ENCODE assay signal across 8 mouse cellular contexts in genomic region chr4:152313934-152314333, GRCm38 (mm10). TPM values are rescaled to one million over a fixed set of nuclear protein-coding genes. Genes with fewer than 3 reads are reported as not detected.
DNase-seq lines count a peak whose midpoint lies in the region; ATAC-seq and TF ChIP-seq lines count a peak whose summit lies in the region.

No protein-coding gene starts in this region.

- no peaks in the 10 kb centered on the region for H3K9me3 ChIP-seq in liver, embryonic 12.5 days (replicated peaks)
- H3K9me3 ChIP-seq in forebrain, postnatal 0 days (ENCODE audit: low read length), result no peaks in the 10 kb centered on the region
- no peaks in the 10 kb centered on the region for H3K9me3 ChIP-seq in midbrain, embryonic 16.5 days (replicated peaks; ENCODE audit: control insufficient read depth, low read length, poor library complexity, severe bottlenecking)

- no peak for TF ChIP-seq POLR2A in brain, embryonic 14.5 days (IDR thresholded peaks at IDR 0.05; ENCODE audit: borderline replicate concordance, extremely low read depth, insufficient read depth, insufficient read length, poor library complexity, severe bottlenecking)

- no peak overlapping the region for H3K9ac ChIP-seq in liver, embryonic 12.5 days
- peak overlapping the region; percentile 44; the same call in 1 of the 2 replicates for H3K9ac ChIP-seq in forebrain, postnatal 0 days
- peak overlapping the region; percentile 69 for H3K9ac ChIP-seq in midbrain, embryonic 16.5 days (ENCODE audit: low read depth, low read length)

- peaks cover 100% of the 10 kb centered on the region for H3K27me3 ChIP-seq in liver, embryonic 12.5 days (replicated peaks)
- peaks cover 66% of the 10 kb centered on the region for H3K27me3 ChIP-seq in forebrain, postnatal 0 days (ENCODE audit: insufficient read depth, low read length)
- peaks cover 77% of the 10 kb centered on the region for H3K27me3 ChIP-seq in midbrain, embryonic 16.5 days (ENCODE audit: control insufficient read depth, insufficient read depth, low read depth, low read length)

- DNase-seq in liver, result no peak
- peak; percentile 59 for DNase-seq in brain, embryonic 14.5 days (ENCODE audit: low read depth)
- DNase-seq in forebrain, postnatal 0 days, result peak; percentile 66
- DNase-seq in cerebellum, adult 11 months, result no peak
- no peak for DNase-seq in layer of hippocampus, adult 9-10 months (ENCODE audit: low spot score)
- no peak for DNase-seq in frontal cortex, postnatal 36 days (ENCODE audit: low spot score in 2 of 2)

- no peak overlapping the region for H3K4me3 ChIP-seq in liver, embryonic 12.5 days
- peak overlapping the region; percentile 43 for H3K4me3 ChIP-seq in forebrain, postnatal 0 days (ENCODE audit: low read depth, low read length)
- peak overlapping the region; percentile 48 for H3K4me3 ChIP-seq in midbrain, embryonic 16.5 days (ENCODE audit: low read depth, low read length)

- TF ChIP-seq CTCF in brain, embryonic 14.5 days (IDR thresholded peaks at IDR 0.05; ENCODE audit: borderline replicate concordance, extremely low read depth, insufficient read depth, insufficient read length), result peak; percentile 36; the same call in 1 of the 2 replicates
- peak; percentile 65 for TF ChIP-seq CTCF in forebrain, postnatal 0 days (IDR thresholded peaks at IDR 0.05; ENCODE audit: low read depth)

- no peak for ATAC-seq in liver, embryonic 12.5 days
- ATAC-seq in forebrain, postnatal 0 days, result peak; percentile 73
- peak; percentile 56 for ATAC-seq in midbrain, embryonic 16.5 days

- H3K27ac ChIP-seq in liver, embryonic 12.5 days, result no peak overlapping the region
- H3K27ac ChIP-seq in forebrain, postnatal 0 days (ENCODE audit: low read depth, low read length), result no peak overlapping the region
- H3K27ac ChIP-seq in midbrain, embryonic 16.5 days (ENCODE audit: low read length), result no peak overlapping the region

- peaks cover 4% of the 10 kb centered on the region for H3K36me3 ChIP-seq in liver, embryonic 12.5 days
- 0 out of 2 replicates have a peak, but pooled peaks cover 1% of the 10 kb centered on the region for H3K36me3 ChIP-seq in forebrain, postnatal 0 days (ENCODE audit: insufficient read depth)
- no peaks in the 10 kb centered on the region for H3K36me3 ChIP-seq in midbrain, embryonic 16.5 days (ENCODE audit: control insufficient read depth, insufficient read depth, low read length)

- peaks cover 34% of the 10 kb centered on the region for H3K4me1 ChIP-seq in liver, embryonic 12.5 days
- 0 out of 2 replicates have a peak, but pooled peaks cover 7% of the 10 kb centered on the region for H3K4me1 ChIP-seq in forebrain, postnatal 0 days (ENCODE audit: insufficient read depth)
- peaks cover 26% of the 10 kb centered on the region for H3K4me1 ChIP-seq in midbrain, embryonic 16.5 days (ENCODE audit: control insufficient read depth, insufficient read depth, low read length)

- H3K4me2 ChIP-seq in liver, embryonic 12.5 days, result peak overlapping the region; percentile 61
- H3K4me2 ChIP-seq in forebrain, postnatal 0 days (ENCODE audit: low read depth), result peak overlapping the region; percentile 75
- H3K4me2 ChIP-seq in midbrain, embryonic 16.5 days (ENCODE audit: low read length), result peak overlapping the region; percentile 79

RNA-seq across cellular contexts. Expression of gene Rnf207, which starts 4.9 kb away (rescaled TPM):
- polyA plus RNA-seq in liver, embryonic 12.5 days (2016; fragmentation: Nextera tagmentation; extraction: Ambion mirVana), result 0.26 and 0.42 TPM in 2 replicates
- 6.9 and 7.1 TPM in 2 replicates for polyA plus RNA-seq in brain, embryonic 14.5 days (2012; rRNA removed)
- total RNA-seq in forebrain, postnatal 0 days (2014; rRNA removed), result 2.6 and 4.4 TPM in 2 replicates
- 2.7 and 4.2 TPM in 2 replicates for polyA plus RNA-seq in forebrain, postnatal 0 days (2015; fragmentation: Nextera tagmentation; extraction: Ambion mirVana)
- polyA plus RNA-seq in midbrain, embryonic 16.5 days (2015; fragmentation: Nextera tagmentation; extraction: Ambion mirVana), result 6.4 and 9.5 TPM in 2 replicates

RNA-seq across cellular contexts. Expression of gene Rpl22, which starts 11.6 kb away (rescaled TPM):
- 385 and 404 TPM in 2 replicates for polyA plus RNA-seq in liver, embryonic 12.5 days (2016; fragmentation: Nextera tagmentation; extraction: Ambion mirVana)
- 239 and 292 TPM in 2 replicates for polyA plus RNA-seq in brain, embryonic 14.5 days (2012; rRNA removed)
- 313 and 387 TPM in 2 replicates for total RNA-seq in forebrain, postnatal 0 days (2014; rRNA removed)
- polyA plus RNA-seq in forebrain, postnatal 0 days (2015; fragmentation: Nextera tagmentation; extraction: Ambion mirVana), result 176 and 212 TPM in 2 replicates
- 117 and 136 TPM in 2 replicates for polyA plus RNA-seq in midbrain, embryonic 16.5 days (2015; fragmentation: Nextera tagmentation; extraction: Ambion mirVana)

RNA-seq across cellular contexts. Expression of gene Icmt, which starts 16.9 kb away (rescaled TPM):
- 11.8 and 14.4 TPM in 2 replicates for polyA plus RNA-seq in liver, embryonic 12.5 days (2016; fragmentation: Nextera tagmentation; extraction: Ambion mirVana)
- polyA plus RNA-seq in brain, embryonic 14.5 days (2012; rRNA removed), result 20.9 and 23.0 TPM in 2 replicates
- total RNA-seq in forebrain, postnatal 0 days (2014; rRNA removed), result 24.4 and 28.5 TPM in 2 replicates
- polyA plus RNA-seq in forebrain, postnatal 0 days (2015; fragmentation: Nextera tagmentation; extraction: Ambion mirVana), result 9.8 and 12.7 TPM in 2 replicates
- 20.6 and 20.7 TPM in 2 replicates for polyA plus RNA-seq in midbrain, embryonic 16.5 days (2015; fragmentation: Nextera tagmentation; extraction: Ambion mirVana)

RNA-seq across cellular contexts. Expression of gene Hes3, which starts 22.5 kb away (rescaled TPM):
- polyA plus RNA-seq in liver, embryonic 12.5 days (2016; fragmentation: Nextera tagmentation; extraction: Ambion mirVana), result not detected in 2 replicates
- polyA plus RNA-seq in brain, embryonic 14.5 days (2012; rRNA removed), result 0.37 and 0.88 TPM in 2 replicates
- 0.57 TPM in 1 of 2 replicates, not detected in the other for total RNA-seq in forebrain, postnatal 0 days (2014; rRNA removed)
- 0.13 TPM in 1 of 2 replicates, not detected in the other for polyA plus RNA-seq in forebrain, postnatal 0 days (2015; fragmentation: Nextera tagmentation; extraction: Ambion mirVana)
- 0.19 and 0.41 TPM in 2 replicates for polyA plus RNA-seq in midbrain, embryonic 16.5 days (2015; fragmentation: Nextera tagmentation; extraction: Ambion mirVana)

RNA-seq across cellular contexts. Expression of gene Chd5, which starts 24.5 kb away (rescaled TPM):
- 0.01 and 0.02 TPM in 2 replicates for polyA plus RNA-seq in liver, embryonic 12.5 days (2016; fragmentation: Nextera tagmentation; extraction: Ambion mirVana)
- polyA plus RNA-seq in brain, embryonic 14.5 days (2012; rRNA removed), result 22.1 and 47.3 TPM in 2 replicates
- 60.0 and 76.0 TPM in 2 replicates for total RNA-seq in forebrain, postnatal 0 days (2014; rRNA removed)
- polyA plus RNA-seq in forebrain, postnatal 0 days (2015; fragmentation: Nextera tagmentation; extraction: Ambion mirVana), result 35.2 and 57.8 TPM in 2 replicates
- polyA plus RNA-seq in midbrain, embryonic 16.5 days (2015; fragmentation: Nextera tagmentation; extraction: Ambion mirVana), result 55.2 and 66.7 TPM in 2 replicates

Comparison
In these comparisons a context has a peak if more than half of its experiments do, and no peak if none do; other contexts are left out.
1. DNase-seq: peak in brain, embryonic 14.5 days (single experiment) and forebrain, postnatal 0 days (single experiment); none in liver (single experiment), cerebellum, adult 11 months (single experiment), layer of hippocampus, adult 9-10 months (single experiment) and frontal cortex, postnatal 36 days (0 of 2).
2. Peak in every context shown above with its lines, with median percentiles within 50 percentile points of each other: H3K4me2 ChIP-seq.